ENCODE assay signal across 11 mouse cellular contexts in the genomic region with DNA sequence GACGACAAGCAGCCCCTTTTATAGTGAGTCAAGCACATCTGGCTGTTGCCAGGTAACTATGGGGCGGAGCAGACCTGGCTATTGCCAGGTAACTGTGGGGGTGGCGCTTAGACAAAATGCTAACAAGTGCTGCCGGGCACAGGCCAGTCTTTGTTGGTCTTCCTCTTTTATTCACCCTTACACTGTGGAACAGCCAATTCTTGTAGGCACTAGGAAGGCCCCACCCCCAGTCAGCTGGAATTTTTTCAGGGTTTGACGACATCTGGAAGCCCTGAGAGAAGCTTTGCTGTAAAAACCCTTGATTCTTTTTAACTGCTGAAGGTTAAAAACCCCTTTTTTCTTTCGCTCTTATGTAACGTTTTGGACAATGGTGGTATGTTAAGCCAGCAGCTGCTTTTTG. TPM values are rescaled to one million over a fixed set of nuclear protein-coding genes. Genes with fewer than 3 reads are reported as not detected.
A peak's percentile ranks its signal among the peaks of the same experiment; 100 is the strongest.
DNase-seq lines count a peak whose midpoint lies in the region; ATAC-seq and TF ChIP-seq lines count a peak whose summit lies in the region.
"Had no signal": no experiment of that assay in that cellular context is flagged by ENCODE, and none has a peak within 500 bp of the region (broad histone marks: within the 10 kb centered on the region; RNA-seq: fewer than 3 reads in every experiment).

No protein-coding gene starts in this region.

- H3K9me3 ChIP-seq in liver, postnatal 0 days (ENCODE audit: low read length): no peaks in the 10 kb centered on the region
- H3K9me3 ChIP-seq: stomach, embryonic 15.5 days had no signal

- H3K4me2 ChIP-seq in liver, postnatal 0 days (ENCODE audit: low read depth, low read length): peak overlapping the region; percentile 60

- peak; percentile 18 for ATAC-seq in liver, postnatal 0 days
- ATAC-seq in megakaryocyte-erythroid progenitor cell, adult 5-6 weeks (replicated peaks; ENCODE audit: low FRiP score, low TSS enrichment, poor library complexity, severe bottlenecking): no peak

- H3K4me1 ChIP-seq in liver, postnatal 0 days (ENCODE audit: insufficient read depth): peaks cover 33% of the 10 kb centered on the region

- TF ChIP-seq EP300 in liver, postnatal 0 days (IDR thresholded peaks at IDR 0.05; ENCODE audit: low read depth): no peak

- peak; percentile 28 to 29 for DNase-seq in heart, adult 18-20 months
- DNase-seq in heart, postnatal 4 days: no peak
- DNase-seq in spleen, adult 12 weeks (ENCODE audit: low spot score): peak; percentile 35
- DNase-seq in spleen, adult 18-20 months: no peak
- peak; percentile 38 for DNase-seq in liver, postnatal 0 days
- no peak for DNase-seq in urinary bladder, postnatal 4 days (ENCODE audit: low spot score in 2 of 2)
- no peak for DNase-seq in cerebellum, adult 9-11 months
- DNase-seq: cerebellum, adult 9-10 months; layer of hippocampus, adult 9-11 months had no signal

- H3K36me3 ChIP-seq in liver, postnatal 0 days (replicated peaks; ENCODE audit: insufficient read depth, low read length): no peaks in the 10 kb centered on the region
- H3K36me3 ChIP-seq: stomach, embryonic 15.5 days had no signal

- H3K27ac ChIP-seq in liver, postnatal 0 days (ENCODE audit: low read depth): peak overlapping the region; percentile 93
- H3K27ac ChIP-seq: stomach, embryonic 15.5 days had no signal

- no peak for TF ChIP-seq CTCF in liver, postnatal 0 days (IDR thresholded peaks at IDR 0.05; ENCODE audit: low read depth)

- no peak overlapping the region; the same call in 1 of the 2 replicates for H3K9ac ChIP-seq in liver, postnatal 0 days (replicated peaks)
- H3K9ac ChIP-seq: stomach, embryonic 15.5 days had no signal

- peak overlapping the region; percentile 10; the same call in 1 of the 2 replicates for H3K4me3 ChIP-seq in liver, postnatal 0 days (ENCODE audit: low read depth, low read length)
- H3K4me3 ChIP-seq: stomach, embryonic 15.5 days had no signal

- H3K27me3 ChIP-seq in liver, postnatal 0 days (ENCODE audit: insufficient read depth, low read length): peaks cover 6% of the 10 kb centered on the region

- 33% methylated on average over 7 of the region's 7 CpGs for WGBS in liver, postnatal 0 days (ENCODE audit: insufficient replicate concordance)

RNA-seq across cellular contexts. Expression of gene Cpeb3, which starts 30.2 kb away (rescaled TPM):
- 10 to 100 TPM; 75.0 to 78.1 TPM for total RNA-seq in heart, adult 18-20 months (2021)
- 10 to 100 TPM; 38.5 to 45.0 TPM for total RNA-seq in heart, postnatal 4 days (2021)
- polyA plus RNA-seq in liver, postnatal 0 days (2015; fragmentation: Nextera tagmentation; extraction: Ambion mirVana): 2.1 and 2.8 TPM in 2 replicates
- total RNA-seq in megakaryocyte-erythroid progenitor cell, adult 5-6 weeks (2014; fragmentation: Nextera tagmentation): 3.1 and 3.6 TPM in 2 replicates
- 0.80 and 4.1 TPM in 2 replicates for total RNA-seq in megakaryocyte-erythroid progenitor cell, adult 5-6 weeks (2017)

RNA-seq across cellular contexts. Expression of gene March5, which starts 31.3 kb away (rescaled TPM):
- total RNA-seq in heart, adult 18-20 months (2021): 10 to 100 TPM; 83.4 to 86.0 TPM
- 10 to 100 TPM; 78.4 to 79.7 TPM for total RNA-seq in heart, postnatal 4 days (2021)
- 119 and 126 TPM in 2 replicates for polyA plus RNA-seq in liver, postnatal 0 days (2015; fragmentation: Nextera tagmentation; extraction: Ambion mirVana)
- total RNA-seq in megakaryocyte-erythroid progenitor cell, adult 5-6 weeks (2014; fragmentation: Nextera tagmentation): 138 TPM in 2 replicates
- total RNA-seq in megakaryocyte-erythroid progenitor cell, adult 5-6 weeks (2017): 77.5 and 90.8 TPM in 2 replicates

Comparison
In these comparisons a context has a peak if more than half of its experiments do, and no peak if none do; other contexts are left out.
1. DNase-seq: peak in heart, adult 18-20 months (2 of 2), spleen, adult 12 weeks (single experiment) and liver, postnatal 0 days (single experiment); none in heart, postnatal 4 days (single experiment), spleen, adult 18-20 months (0 of 2), urinary bladder, postnatal 4 days (0 of 2) and cerebellum, adult 9-11 months (single experiment).
2. RNA of gene Cpeb3, which starts 30.2 kb away (total RNA-seq): 75.0 to 78.1 TPM in heart, adult 18-20 months and 38.5 to 45.0 TPM in heart, postnatal 4 days; 0.80 to 4.1 TPM in megakaryocyte-erythroid progenitor cell, adult 5-6 weeks; every median in the first group is over 4 times any median in the second.